Mouse (Mus musculus): ENCODE measurements around the gene Gcsh.

DNA sequence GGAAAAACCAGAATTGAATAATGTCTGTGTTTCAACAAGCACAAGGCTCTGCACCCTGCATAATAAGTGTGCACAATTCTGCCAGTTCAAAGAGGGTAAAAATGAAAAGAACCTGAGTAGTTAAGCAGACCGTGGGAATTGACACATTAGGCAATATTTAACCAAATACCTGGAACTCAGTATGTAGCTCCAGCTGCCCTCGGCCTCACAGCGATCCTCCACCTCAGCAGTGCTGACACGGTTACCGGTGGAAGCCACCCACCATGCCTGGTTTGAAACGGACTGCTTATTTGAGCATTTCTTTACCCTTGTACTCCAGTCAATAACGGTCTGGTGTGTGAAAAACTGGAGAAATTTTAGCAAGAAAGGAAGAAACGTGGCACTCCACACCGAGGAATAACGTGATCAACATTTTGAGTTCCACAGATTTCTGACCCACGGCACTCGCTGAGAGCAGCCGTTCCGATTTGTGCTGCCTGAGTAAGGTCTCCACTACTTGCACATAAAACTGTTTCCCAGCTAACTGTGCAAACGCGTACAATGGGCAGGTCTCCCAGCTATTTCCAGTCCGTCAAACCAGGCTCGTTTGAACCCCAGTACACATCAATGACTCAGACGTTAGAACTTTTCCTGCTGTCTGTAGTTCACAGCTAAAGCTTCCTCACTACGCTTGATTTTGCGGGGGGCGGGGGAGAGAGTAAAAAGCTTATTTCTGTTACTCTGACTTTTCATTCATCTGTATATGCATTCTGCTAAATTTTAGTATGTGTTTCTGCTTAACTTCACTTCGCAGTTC, 963 bp downstream of the Gcsh start:
- TF ChIP-seq CTCF (IDR thresholded peaks at IDR 0.05; ENCODE audit: low read depth) = no peak
- TF ChIP-seq EP300 (IDR thresholded peaks at IDR 0.05; ENCODE audit: low read depth) = no peak
